Mouse (Mus musculus) cerebellum, postnatal 25 days (tissue): Measurements from ENCODE around the gene Cyp4f37.
A peak's percentile ranks its signal among the peaks of the same experiment; 100 is the strongest.

Experiments
- DNase-seq, 2 experiments: peaks; one replicate each; pipeline ENCODE4 v3.0.0; 2021; ENCODE audit warnings: mixed read lengths in 2 of 2

Cyp4f37 gene

DNA sequence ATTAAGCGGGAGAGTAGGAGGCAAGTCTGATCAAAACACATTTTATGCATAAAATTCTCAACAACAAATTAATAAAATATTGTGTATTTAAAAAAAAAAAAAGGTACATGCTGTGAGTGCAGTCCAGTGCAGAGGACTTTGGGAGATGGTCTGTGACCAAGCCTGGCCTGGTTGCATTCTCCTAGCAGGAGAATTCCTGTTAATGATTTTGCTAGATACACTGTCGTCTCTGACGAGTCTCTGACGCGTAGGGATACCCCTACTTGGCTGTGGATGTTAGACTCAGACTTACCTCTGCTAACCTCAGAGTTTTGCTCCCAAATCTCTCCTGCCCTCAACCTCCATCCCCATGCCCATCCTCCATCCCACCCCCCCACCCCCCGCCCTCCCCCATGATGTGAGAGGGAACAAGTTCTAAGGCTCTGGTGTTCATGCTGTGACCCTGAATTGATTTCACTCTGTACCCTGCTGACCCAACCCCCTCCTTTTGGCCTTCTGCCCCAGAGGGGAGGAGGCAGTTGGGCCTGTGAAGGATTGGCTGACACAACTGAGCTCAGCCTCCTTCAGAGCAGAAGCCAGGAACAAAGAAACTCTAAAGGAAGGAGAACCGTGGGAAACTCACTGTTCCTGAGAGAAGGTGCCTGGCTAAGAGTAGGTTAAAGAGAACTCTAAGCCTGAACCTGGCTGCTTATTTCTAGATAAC is 64.1 kb downstream of the Cyp4f37 start, which contains the start of gene Cyp4f15:
TSS of gene Cyp4f15 (plus strand) at position 580 of the 703 bp plus-strand sequence.
- DNase-seq: peak; percentile 10 to 17
